Mouse (Mus musculus): ENCODE results near the gene Plekhg1.

Gene Plekhg1

GRCm38 (mm10) chr10:3740148-3740503, at the start of gene Plekhg1:
TSS of gene Plekhg1 (plus strand) at chr10:3740364.
- no peak for DNase-seq (ENCODE audit: low read depth, low spot score)

GRCm38 (mm10) chr10:3692791-3693190, 47.4 kb upstream of the Plekhg1 start:
- DNase-seq (ENCODE audit: low read depth, low spot score) = no peak

GRCm38 (mm10) chr10:3693699-3694280, 46.4 kb upstream of the Plekhg1 start:
- no peak for DNase-seq (ENCODE audit: low read depth, low spot score)

- DNase-seq (ENCODE audit: low read depth, low spot score) = no peak
Measured at GRCm38 (mm10) chr10:3695332-3695905, 44.7 kb upstream of the Plekhg1 start.

GRCm38 (mm10) chr10:3696727-3697348, 43.3 kb upstream of the Plekhg1 start:
- DNase-seq (ENCODE audit: low read depth, low spot score) = no peak

GRCm38 (mm10) chr10:3697500-3697899, 42.7 kb upstream of the Plekhg1 start:
- DNase-seq (ENCODE audit: low read depth, low spot score) = no peak

- DNase-seq (ENCODE audit: low read depth, low spot score) = no peak
Measured at GRCm38 (mm10) chr10:3700225-3701073, 39.7 kb upstream of the Plekhg1 start.

GRCm38 (mm10) chr10:3701832-3702231, 38.3 kb upstream of the Plekhg1 start:
- DNase-seq (ENCODE audit: low read depth, low spot score) = no peak

GRCm38 (mm10) chr10:3702585-3702984, 37.6 kb upstream of the Plekhg1 start:
- DNase-seq (ENCODE audit: low read depth, low spot score) = no peak

GRCm38 (mm10) chr10:3706231-3706630, 33.9 kb upstream of the Plekhg1 start:
- DNase-seq (ENCODE audit: low read depth, low spot score) = no peak

- DNase-seq (ENCODE audit: low read depth, low spot score) = no peak
Measured at GRCm38 (mm10) chr10:3710081-3710480, 30.1 kb upstream of the Plekhg1 start.

GRCm38 (mm10) chr10:3715302-3715943, 24.7 kb upstream of the Plekhg1 start:
- DNase-seq (ENCODE audit: low read depth, low spot score) = no peak

- no peak for DNase-seq (ENCODE audit: low read depth, low spot score)
Measured at GRCm38 (mm10) chr10:3718021-3718865, 21.9 kb upstream of the Plekhg1 start.

- no peak for DNase-seq (ENCODE audit: low read depth, low spot score)
Measured at GRCm38 (mm10) chr10:3720296-3720695, 19.9 kb upstream of the Plekhg1 start.

- DNase-seq (ENCODE audit: low read depth, low spot score) = no peak
Measured at GRCm38 (mm10) chr10:3722339-3722738, 17.8 kb upstream of the Plekhg1 start.

GRCm38 (mm10) chr10:3724665-3725064, 15.5 kb upstream of the Plekhg1 start:
- DNase-seq (ENCODE audit: low read depth, low spot score) = no peak

GRCm38 (mm10) chr10:3729666-3730065, 10.5 kb upstream of the Plekhg1 start:
- no peak for DNase-seq (ENCODE audit: low read depth, low spot score)

GRCm38 (mm10) chr10:3730314-3730713, 9.8 kb upstream of the Plekhg1 start:
- no peak for DNase-seq (ENCODE audit: low read depth, low spot score)

GRCm38 (mm10) chr10:3737034-3737433, 3.1 kb upstream of the Plekhg1 start:
- DNase-seq (ENCODE audit: low read depth, low spot score) = no peak

- no peak for DNase-seq (ENCODE audit: low read depth, low spot score)
Measured at GRCm38 (mm10) chr10:3740504-3741388, 582 bp downstream of the Plekhg1 start.
